Mouse (Mus musculus): ENCODE data around the gene Gm340. TPM values are rescaled to one million over a fixed set of nuclear protein-coding genes. Genes with fewer than 3 reads are reported as not detected.

Gm340 gene
- polyA plus RNA-seq, 1 experiment from 2014 or later = 1.2 TPM

DNA sequence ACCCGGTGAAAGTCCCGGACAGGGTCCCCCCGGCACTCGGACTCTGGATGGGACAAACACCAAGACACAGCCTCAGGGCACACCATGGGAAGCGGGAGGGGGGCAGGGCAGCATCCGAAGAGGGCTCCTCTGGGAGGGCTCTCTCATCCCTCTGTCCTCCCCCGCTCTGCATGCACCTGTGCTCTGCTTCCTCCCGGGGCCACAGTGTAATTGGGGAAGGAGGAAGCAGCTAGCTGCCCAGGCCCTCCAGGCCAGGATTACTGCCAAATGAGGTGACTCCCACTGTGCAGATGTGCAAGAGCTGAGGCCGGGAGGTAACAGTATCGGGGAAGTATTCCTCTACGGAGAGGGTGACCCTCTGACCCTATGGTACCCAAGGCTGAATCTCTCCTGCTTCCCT is 18.5 kb downstream of the Gm340 start:
- ATAC-seq (ENCODE audit: low read depth) = no peak
- WGBS (ENCODE audit: insufficient replicate concordance) = 55% methylated on average over 11 of the region's 11 CpGs
- Histone ChIP-seq H3K36me3 (ENCODE audit: control insufficient read depth, insufficient read depth) (no peaks in the 10 kb centered on the region), H3K27me3 (ENCODE audit: control insufficient read depth, insufficient read depth, low read depth, low read length) (no peaks in the 10 kb centered on the region), H3K4me2 (ENCODE audit: low read depth, low read length) (no peak overlapping the region), H3K4me1 (ENCODE audit: control insufficient read depth, low read depth, low read length) (no peaks in the 10 kb centered on the region; the same call in 1 of the 2 replicates), H3K27ac (ENCODE audit: low read length) (no peak overlapping the region), H3K9me3 (replicated peaks; ENCODE audit: control insufficient read depth, low read length) (no peaks in the 10 kb centered on the region), H3K9ac (ENCODE audit: low read depth, low read length) (no peak overlapping the region), H3K4me3 (ENCODE audit: low read depth, low read length) (no peak overlapping the region)

DNA sequence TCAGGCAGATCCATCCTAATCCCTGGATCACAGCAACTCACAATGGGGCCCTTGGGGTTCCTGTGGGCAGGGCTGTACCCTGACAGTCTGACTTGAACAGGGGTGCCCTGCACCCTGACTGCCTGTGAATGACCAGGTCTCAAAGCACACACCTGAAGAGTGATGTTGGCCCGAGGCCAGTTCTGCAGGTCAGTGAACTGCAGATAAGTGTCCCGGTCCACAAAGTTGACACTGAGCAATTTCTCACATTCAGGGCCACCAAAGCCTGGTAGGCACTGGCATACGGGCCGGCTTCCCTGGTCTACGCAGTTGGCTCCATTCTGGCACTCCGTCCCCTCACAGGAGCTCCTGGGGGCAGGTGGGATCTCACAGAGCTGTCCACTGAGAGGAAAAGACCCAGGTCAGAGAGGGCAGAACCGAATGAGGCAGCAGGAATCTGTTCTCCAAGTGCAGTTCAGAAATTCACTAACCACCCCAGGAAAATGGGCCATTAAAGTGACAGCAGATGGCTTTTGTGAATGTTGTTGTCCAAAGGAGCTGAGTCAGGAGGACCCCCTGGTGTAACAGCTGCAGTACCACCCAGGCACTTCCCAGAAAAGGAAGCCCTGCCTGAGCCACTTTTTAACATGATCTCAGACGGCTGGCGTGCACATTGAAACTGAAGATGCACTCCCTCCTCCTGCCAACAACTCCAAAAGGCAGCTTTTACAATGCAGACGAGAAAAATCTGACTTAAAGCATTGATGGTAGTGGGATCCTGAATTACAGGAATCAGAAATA is 24.2 kb downstream of the Gm340 start:
- Histone ChIP-seq H3K27ac (ENCODE audit: low read length) (no peak overlapping the region), H3K4me3 (ENCODE audit: low read depth, low read length) (no peak overlapping the region), H3K9ac (ENCODE audit: low read depth, low read length) (no peak overlapping the region), H3K27me3 (ENCODE audit: control insufficient read depth, insufficient read depth, low read depth, low read length) (no peaks in the 10 kb centered on the region), H3K9me3 (replicated peaks; ENCODE audit: control insufficient read depth, low read length) (no peaks in the 10 kb centered on the region), H3K4me1 (ENCODE audit: control insufficient read depth, low read depth, low read length) (no peaks in the 10 kb centered on the region), H3K36me3 (ENCODE audit: control insufficient read depth, insufficient read depth) (no peaks in the 10 kb centered on the region), H3K4me2 (ENCODE audit: low read depth, low read length) (no peak overlapping the region)
- peak; percentile 37; the same call in 1 of the 2 replicates for ATAC-seq (ENCODE audit: low read depth)
- 65% methylated on average over 10 of the region's 10 CpGs for WGBS (ENCODE audit: insufficient replicate concordance)

DNA sequence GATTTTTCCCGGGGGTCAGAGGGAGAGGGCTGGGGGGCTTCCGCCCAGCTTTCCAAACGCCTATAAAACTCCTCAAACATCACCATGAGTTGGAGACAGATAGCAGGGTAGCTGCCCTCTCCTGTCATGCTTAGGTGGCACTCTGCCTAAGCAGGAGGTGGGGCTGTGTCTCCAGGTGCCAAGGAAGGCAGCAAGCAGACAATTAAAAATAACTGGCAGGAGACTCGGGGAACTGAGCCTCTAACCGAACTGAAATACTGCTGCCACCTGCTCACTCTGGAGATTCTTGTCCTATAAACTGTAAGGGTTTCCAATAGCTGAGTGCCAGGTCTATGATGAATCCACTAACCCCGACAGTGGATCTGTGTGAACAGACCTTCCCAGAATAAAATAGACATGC is 29.5 kb downstream of the Gm340 start:
- Histone ChIP-seq H3K4me1 (ENCODE audit: control insufficient read depth, low read depth, low read length) (no peaks in the 10 kb centered on the region), H3K36me3 (ENCODE audit: control insufficient read depth, insufficient read depth) (no peaks in the 10 kb centered on the region), H3K27me3 (ENCODE audit: control insufficient read depth, insufficient read depth, low read depth, low read length) (no peaks in the 10 kb centered on the region), H3K4me2 (ENCODE audit: low read depth, low read length) (no peak overlapping the region), H3K9ac (ENCODE audit: low read depth, low read length) (no peak overlapping the region), H3K4me3 (ENCODE audit: low read depth, low read length) (no peak overlapping the region), H3K27ac (ENCODE audit: low read length) (no peak overlapping the region), H3K9me3 (replicated peaks; ENCODE audit: control insufficient read depth, low read length) (no peaks in the 10 kb centered on the region)
- ATAC-seq (ENCODE audit: low read depth) = no peak
- WGBS (ENCODE audit: insufficient replicate concordance) = 51% methylated on average over 6 of the region's 6 CpGs

DNA sequence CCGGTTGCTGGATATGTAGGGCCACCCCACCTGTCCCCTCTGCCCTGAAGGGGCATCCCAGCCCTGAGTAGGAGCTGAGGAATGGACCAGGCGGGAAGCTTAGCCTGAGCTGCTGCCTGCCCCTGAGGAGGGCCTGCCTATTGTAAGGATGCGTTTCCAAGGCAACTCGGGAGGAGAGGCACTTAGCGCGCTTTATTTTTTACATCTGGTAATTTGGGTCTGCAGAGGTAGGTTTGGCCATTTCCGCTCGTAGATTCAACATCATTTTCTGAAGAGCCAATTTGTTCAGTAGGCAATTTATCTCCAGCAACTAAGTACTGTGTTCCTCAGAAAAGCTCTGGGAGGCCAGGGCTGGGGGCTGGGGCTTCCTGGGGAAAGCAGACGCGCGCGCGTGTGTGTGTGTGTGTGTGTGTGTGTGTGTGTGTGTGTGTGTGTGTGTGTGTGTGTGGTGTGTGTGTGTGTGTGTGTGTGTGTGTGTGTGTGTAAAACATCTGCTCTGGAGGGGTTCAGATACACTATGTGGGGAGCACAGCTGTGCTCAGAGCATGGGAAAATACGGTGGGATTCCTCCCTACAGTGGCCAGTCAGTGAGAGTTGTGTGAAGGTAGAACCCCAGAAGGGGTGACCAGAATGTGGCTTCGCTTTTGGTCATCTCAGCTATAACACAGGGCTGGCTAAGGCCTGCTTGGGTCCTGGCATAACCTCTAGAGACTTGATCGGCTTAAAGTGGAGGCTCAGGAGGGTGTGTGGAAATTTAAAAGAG is 31.3 kb downstream of the Gm340 start:
- Histone ChIP-seq H3K4me2 (ENCODE audit: low read depth, low read length) (no peak overlapping the region), H3K9me3 (replicated peaks; ENCODE audit: control insufficient read depth, low read length) (no peaks in the 10 kb centered on the region), H3K4me1 (ENCODE audit: control insufficient read depth, low read depth, low read length) (no peaks in the 10 kb centered on the region), H3K27me3 (ENCODE audit: control insufficient read depth, insufficient read depth, low read depth, low read length) (no peaks in the 10 kb centered on the region), H3K27ac (ENCODE audit: low read length) (no peak overlapping the region), H3K4me3 (ENCODE audit: low read depth, low read length) (no peak overlapping the region), H3K9ac (ENCODE audit: low read depth, low read length) (no peak overlapping the region), H3K36me3 (ENCODE audit: control insufficient read depth, insufficient read depth) (no peaks in the 10 kb centered on the region)
- WGBS (ENCODE audit: insufficient replicate concordance) = 53% methylated on average over 16 of the region's 16 CpGs
- no peak for ATAC-seq (ENCODE audit: low read depth)

- WGBS (ENCODE audit: insufficient replicate concordance) = 55% methylated on average over 11 of the region's 11 CpGs
- peak; percentile 30 for ATAC-seq (ENCODE audit: low read depth)
These were observed 33.5 kb downstream of the Gm340 start for GRCm38 (mm10) chr19:41615606-41616224.

GRCm38 (mm10) chr19:41616274-41616673 is 34.1 kb downstream of the Gm340 start:
- 64% methylated on average over 6 of the region's 6 CpGs for WGBS (ENCODE audit: insufficient replicate concordance)
- H3K4me2 ChIP-seq (ENCODE audit: low read depth, low read length) = no peak overlapping the region
- H3K4me3 ChIP-seq (ENCODE audit: low read depth, low read length) = no peak overlapping the region
- no peaks in the 10 kb centered on the region for H3K9me3 ChIP-seq (replicated peaks; ENCODE audit: control insufficient read depth, low read length)
- no peaks in the 10 kb centered on the region for H3K36me3 ChIP-seq (ENCODE audit: control insufficient read depth, insufficient read depth)
- no peak for ATAC-seq (ENCODE audit: low read depth)
- H3K4me1 ChIP-seq (ENCODE audit: control insufficient read depth, low read depth, low read length) = no peaks in the 10 kb centered on the region
- no peak overlapping the region for H3K27ac ChIP-seq (ENCODE audit: low read length)
- no peak overlapping the region for H3K9ac ChIP-seq (ENCODE audit: low read depth, low read length)
- H3K27me3 ChIP-seq (ENCODE audit: control insufficient read depth, insufficient read depth, low read depth, low read length) = no peaks in the 10 kb centered on the region

More at GRCm38 (mm10) chr19:41615606-41616224, 33.5 kb downstream of the Gm340 start:
- Histone ChIP-seq H3K4me1 (ENCODE audit: control insufficient read depth, low read depth, low read length) (no peaks in the 10 kb centered on the region), H3K9ac (ENCODE audit: low read depth, low read length) (no peak overlapping the region), H3K27me3 (ENCODE audit: control insufficient read depth, insufficient read depth, low read depth, low read length) (no peaks in the 10 kb centered on the region), H3K36me3 (ENCODE audit: control insufficient read depth, insufficient read depth) (no peaks in the 10 kb centered on the region), H3K4me2 (ENCODE audit: low read depth, low read length) (no peak overlapping the region), H3K27ac (ENCODE audit: low read length) (no peak overlapping the region), H3K4me3 (ENCODE audit: low read depth, low read length) (no peak overlapping the region), H3K9me3 (replicated peaks; ENCODE audit: control insufficient read depth, low read length) (no peaks in the 10 kb centered on the region)

DNA sequence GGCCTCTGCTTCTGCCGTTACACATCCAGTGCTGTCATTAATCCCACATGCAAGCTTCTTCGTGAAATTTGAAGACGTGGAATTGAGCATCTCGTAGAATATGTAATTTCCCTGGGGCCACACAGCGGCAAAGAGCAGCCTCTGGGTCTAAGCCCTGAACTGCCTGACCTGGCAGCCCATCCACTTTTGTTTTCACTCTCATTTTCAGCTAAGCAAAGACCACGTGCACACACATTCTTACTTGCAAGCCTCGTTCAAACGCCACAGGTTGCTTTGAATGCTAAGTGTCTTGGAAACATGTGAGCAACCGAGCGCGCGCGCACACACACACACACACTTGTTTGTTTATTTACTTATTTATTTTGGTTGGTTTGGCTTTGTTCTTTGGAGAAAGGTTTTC is 34.9 kb downstream of the Gm340 start:
- ATAC-seq (ENCODE audit: low read depth) = no peak
- H3K27ac ChIP-seq (ENCODE audit: low read length) = no peak overlapping the region
- WGBS (ENCODE audit: insufficient replicate concordance) = 84% methylated on average over 13 of the region's 13 CpGs
- no peaks in the 10 kb centered on the region for H3K27me3 ChIP-seq (ENCODE audit: control insufficient read depth, insufficient read depth, low read depth, low read length)
- H3K4me3 ChIP-seq (ENCODE audit: low read depth, low read length) = no peak overlapping the region
- H3K4me1 ChIP-seq (ENCODE audit: control insufficient read depth, low read depth, low read length) = no peaks in the 10 kb centered on the region
- H3K9me3 ChIP-seq (replicated peaks; ENCODE audit: control insufficient read depth, low read length) = no peaks in the 10 kb centered on the region
- H3K9ac ChIP-seq (ENCODE audit: low read depth, low read length) = no peak overlapping the region
- H3K4me2 ChIP-seq (ENCODE audit: low read depth, low read length) = no peak overlapping the region
- no peaks in the 10 kb centered on the region for H3K36me3 ChIP-seq (ENCODE audit: control insufficient read depth, insufficient read depth)

- Histone ChIP-seq H3K4me2 (ENCODE audit: low read depth, low read length) (no peak overlapping the region), H3K4me3 (ENCODE audit: low read depth, low read length) (no peak overlapping the region), H3K9me3 (replicated peaks; ENCODE audit: control insufficient read depth, low read length) (no peaks in the 10 kb centered on the region), H3K4me1 (ENCODE audit: control insufficient read depth, low read depth, low read length) (no peaks in the 10 kb centered on the region), H3K9ac (ENCODE audit: low read depth, low read length) (no peak overlapping the region), H3K36me3 (ENCODE audit: control insufficient read depth, insufficient read depth) (no peaks in the 10 kb centered on the region), H3K27me3 (ENCODE audit: control insufficient read depth, insufficient read depth, low read depth, low read length) (no peaks in the 10 kb centered on the region), H3K27ac (ENCODE audit: low read length) (no peak overlapping the region)
- 52% methylated on average over 6 of the region's 6 CpGs for WGBS (ENCODE audit: insufficient replicate concordance)
- no peak for ATAC-seq (ENCODE audit: low read depth)
These were observed 36.0 kb downstream of the Gm340 start for GRCm38 (mm10) chr19:41618153-41618657.
